Mouse (Mus musculus): ENCODE results near the gene Arsk. TPM values are rescaled to one million over a fixed set of nuclear protein-coding genes. Genes with fewer than 3 reads are reported as not detected.

Gene Arsk
- polyA plus RNA-seq, 1 experiment: 9.1 TPM

DNA sequence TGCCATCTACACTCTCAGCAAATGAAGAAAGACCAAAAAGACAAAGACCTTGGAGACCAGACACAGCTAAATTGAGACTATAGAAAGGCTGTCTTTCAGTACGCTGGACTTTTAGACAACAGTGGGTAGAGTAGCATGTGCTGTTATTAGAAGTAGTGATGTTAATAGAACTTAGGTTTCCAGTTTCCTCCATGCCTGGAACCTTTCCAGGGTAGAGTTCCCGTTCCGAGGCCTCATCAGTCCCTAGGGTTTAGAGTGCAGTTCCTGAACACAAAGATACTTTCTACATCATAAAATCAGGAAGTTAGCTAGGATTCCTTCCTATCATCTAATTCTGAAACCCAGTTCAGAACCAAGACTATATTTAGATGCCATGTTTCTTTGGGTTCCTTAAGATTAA, 73.9 kb downstream of the Arsk start:
- DNase-seq (ENCODE audit: low spot score): no peak

DNA sequence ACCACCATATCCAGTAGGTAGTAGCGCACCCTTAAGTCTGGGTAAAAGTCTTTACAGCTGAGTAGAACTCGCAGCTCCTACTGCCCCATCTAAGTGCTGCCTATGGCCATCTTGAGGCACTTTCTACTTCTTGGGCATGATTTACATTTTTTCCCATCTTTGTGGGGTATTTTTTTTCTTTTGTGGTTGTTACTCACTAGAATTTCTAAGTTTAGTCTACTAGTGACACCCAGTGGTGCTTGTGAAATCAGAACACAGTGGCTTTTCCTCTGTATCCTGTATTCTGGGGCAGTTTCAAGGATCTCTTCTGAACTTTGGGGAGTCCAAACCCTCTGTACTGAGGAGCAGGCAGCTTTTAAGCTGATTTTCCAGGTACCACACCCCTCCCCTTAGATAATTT, 76.7 kb downstream of the Arsk start:
- no peak for DNase-seq (ENCODE audit: low spot score)

DNA sequence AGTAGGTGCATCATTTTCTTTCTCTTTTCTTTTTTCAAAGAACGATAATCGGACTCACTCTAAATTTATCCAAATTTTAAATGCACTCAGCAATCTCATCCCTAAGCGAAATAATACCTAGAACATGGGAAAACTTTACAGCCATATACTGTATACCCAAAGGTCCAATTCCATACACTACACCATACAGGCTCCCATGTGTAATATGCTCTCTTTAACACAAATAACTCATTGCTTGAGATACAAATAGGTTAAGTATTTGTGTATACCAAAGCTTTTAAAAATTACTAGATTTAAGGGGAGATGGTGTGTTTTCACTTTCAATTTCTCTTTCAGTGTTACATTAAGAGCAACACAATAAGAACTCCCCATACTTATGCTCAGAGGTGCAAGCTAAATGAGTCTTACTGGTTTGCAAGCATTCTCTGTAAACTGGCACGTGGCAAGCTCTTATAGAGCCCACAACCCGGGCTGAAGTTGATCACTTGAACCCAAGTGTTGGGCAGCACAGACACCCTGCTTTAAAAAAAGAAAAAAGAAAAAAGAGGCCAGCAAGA, 79.5 kb downstream of the Arsk start:
- DNase-seq (ENCODE audit: low spot score): no peak

DNA sequence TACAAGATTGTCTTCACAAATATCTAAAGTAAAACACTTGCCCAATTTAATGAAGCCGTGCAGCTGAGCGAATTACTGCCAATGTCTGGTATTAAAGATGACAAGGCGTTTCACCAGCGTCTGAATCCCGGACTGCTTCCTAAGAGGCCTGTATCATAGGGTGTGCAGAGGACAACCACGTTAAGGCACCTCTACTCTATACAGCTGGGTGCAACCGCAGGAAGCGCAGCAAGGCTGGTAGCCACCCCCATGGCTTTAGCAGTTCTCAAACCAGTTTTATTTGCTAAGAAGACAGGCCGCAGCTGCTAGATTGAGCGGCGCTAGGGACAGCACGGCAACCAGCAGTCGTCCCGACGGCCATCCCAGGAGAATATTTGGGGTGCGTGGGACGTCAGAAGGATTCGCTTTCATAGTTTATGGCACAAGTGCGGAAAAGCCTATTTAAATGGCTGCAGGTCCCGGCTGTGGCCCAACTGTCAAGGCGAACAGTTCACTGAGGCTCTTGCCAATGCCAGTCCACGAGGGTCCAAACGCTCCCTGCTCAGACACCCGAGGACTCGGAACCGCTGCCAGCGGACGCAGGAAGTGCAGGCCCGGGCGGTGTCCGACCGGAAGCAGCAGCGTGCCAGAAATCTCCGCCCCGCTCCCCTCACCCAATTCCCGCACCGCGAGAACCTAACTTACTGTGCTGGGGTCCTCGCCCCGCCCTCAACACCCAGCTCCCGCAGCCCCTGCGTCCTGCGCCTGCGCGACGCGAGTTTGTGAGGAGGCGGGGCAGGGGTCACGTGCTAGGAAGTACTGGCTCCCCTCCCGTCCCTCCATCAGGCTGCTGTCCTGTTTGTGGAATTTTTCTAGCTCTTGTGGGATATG, 80.3 kb downstream of the Arsk start, which contains the start of gene Rfesd:
Gene Rfesd (minus strand): TSS at position 746 of the 870 bp plus-strand sequence.
- DNase-seq (ENCODE audit: low spot score): peak; percentile 88

DNA sequence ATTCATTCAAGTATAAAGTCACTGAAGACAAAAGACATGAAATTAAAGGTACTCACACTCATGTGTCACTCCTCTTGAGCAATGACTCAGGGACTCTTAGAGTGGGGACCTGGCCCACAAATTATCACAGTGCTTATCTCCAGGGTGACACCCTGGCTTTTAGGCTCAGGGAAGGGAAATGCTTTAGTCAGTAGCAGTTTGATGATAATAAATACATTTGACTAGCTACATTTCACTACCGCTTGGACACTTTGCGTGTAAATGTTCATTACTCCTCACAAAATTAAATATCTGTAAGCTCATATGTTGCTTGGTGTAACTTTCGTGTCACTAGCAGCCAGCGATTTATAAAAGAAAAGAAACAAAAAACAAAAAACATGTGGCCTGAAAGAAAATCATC, 81.0 kb downstream of the Arsk start:
- no peak for DNase-seq (ENCODE audit: low spot score)

DNA sequence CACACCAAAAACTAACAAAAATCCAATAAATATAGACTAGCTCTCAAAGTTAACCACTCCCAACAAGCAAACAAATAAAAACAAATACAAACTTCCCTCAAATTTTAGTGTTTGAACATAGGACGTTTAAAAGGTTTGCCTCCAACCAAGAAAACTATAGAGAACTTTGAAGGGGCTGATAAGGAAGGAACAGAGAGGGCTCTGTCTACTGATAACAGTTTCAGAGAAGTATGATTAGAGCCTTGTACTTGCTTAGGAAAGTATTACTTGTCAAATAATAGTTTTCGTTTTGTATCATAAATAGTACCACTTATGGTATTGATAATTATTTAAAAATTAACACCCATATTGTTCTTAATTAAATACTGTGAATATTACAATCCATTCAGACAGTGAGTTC, 83.9 kb downstream of the Arsk start:
- no peak for DNase-seq (ENCODE audit: low spot score)

Other genes starting within 250 kb of the Arsk start
- gene Rhobtb3, start 154.7 kb downstream of the Arsk start, polyA plus RNA-seq (2012; rRNA removed): 10.1 and 11.6 TPM in 2 replicates
- not detected in 2 replicates for gene Spata9, start 131.5 kb downstream of the Arsk start, polyA plus RNA-seq (2012; rRNA removed)
- 16.4 and 17.5 TPM in 2 replicates for gene Rfesd, start 79.9 kb downstream of the Arsk start, polyA plus RNA-seq (2012; rRNA removed)
- gene Gpr150, start 41.7 kb downstream of the Arsk start, polyA plus RNA-seq (2012; rRNA removed): not detected in 2 replicates
- gene Ttc37, start 74 bp upstream of the Arsk start, polyA plus RNA-seq (2012; rRNA removed): 10.4 and 11.6 TPM in 2 replicates
- not detected in 2 replicates for gene Fam81b, start 206.4 kb upstream of the Arsk start, polyA plus RNA-seq (2012; rRNA removed)

All from urinary bladder, adult 2 months (tissue).